Mouse (Mus musculus) embryonic facial prominence, embryonic 15.5 days (tissue): ENCODE measurements around the gene Gm45337. TPM values are rescaled to one million over a fixed set of nuclear protein-coding genes. Genes with fewer than 3 reads are reported as not detected.
"Not testable (repeated sequence)": the region's sequence is repeated elsewhere in the genome, so short reads cannot be mapped to it uniquely, and the experiment has no call there.

ENCODE experiments used
- ATAC-seq: fragments of 200-750 bp; cut with Nextera tagmentation; 2 replicates; pipeline ENCODE4 v1.8.0; 2017; ENCODE audit warnings: low read depth, moderate TSS enrichment; ENCODE audit not compliant: insufficient number of reproducible peaks, low FRiP score, low TSS enrichment
- H3K27ac ChIP-seq: fragments of 300-500 bp; sonication (generic); replicated peaks from 2 replicates; pipeline ENCODE4 v1.5.1; 2015; ENCODE audit warnings: mild to moderate bottlenecking, inconsistent platforms
- H3K27me3 ChIP-seq: fragments of 300-500 bp; sonication (generic); 2 replicates; pipeline ENCODE4 v1.6.1; 2015; ENCODE audit warnings: inconsistent platforms
- H3K36me3 ChIP-seq: fragments of 300-500 bp; sonication (generic); 2 replicates; pipeline ENCODE4 v1.6.1; 2015; ENCODE audit warnings: mild to moderate bottlenecking, inconsistent platforms
- H3K4me1 ChIP-seq: fragments of 300-500 bp; sonication (generic); 2 replicates; pipeline ENCODE4 v1.6.1; 2015; ENCODE audit warnings: inconsistent platforms
- H3K4me2 ChIP-seq: fragments of 300-500 bp; sonication (generic); replicated peaks from 2 replicates; pipeline ENCODE4 v1.6.1; 2015; ENCODE audit warnings: mild to moderate bottlenecking, inconsistent platforms
- H3K4me3 ChIP-seq: fragments of 300-500 bp; sonication (generic); replicated peaks from 2 replicates; pipeline ENCODE4 v1.5.1; 2015; ENCODE audit warnings: mild to moderate bottlenecking, inconsistent platforms
- H3K9ac ChIP-seq: fragments of 300-500 bp; sonication (generic); 2 replicates; pipeline ENCODE4 v1.6.1; 2015; ENCODE audit warnings: inconsistent platforms
- H3K9me3 ChIP-seq: fragments of 300-500 bp; sonication (generic); replicated peaks from 2 replicates; pipeline ENCODE4 v1.6.1; 2016; ENCODE audit warnings: inconsistent platforms
- WGBS: fragments of 180-500 bp; shearing (Covaris S2); methylation state at CpG from one replicate; pipeline ENCODE4 v1.1.7; 2015; 5-methylcytosine and 5-hydroxymethylcytosine counted together
- polyA plus RNA-seq: library from polyadenylated mRNA; unstranded; fragments of >200 nt; fragmentation: Nextera tagmentation; extraction: Ambion mirVana; gene quantifications from 2 replicates; pipeline ENCODE4 v1.2.1, GENCODE M21; 2015

Gm45337 gene
- polyA plus RNA-seq, 1 experiment from 2014 or later: 1.0 TPM

DNA sequence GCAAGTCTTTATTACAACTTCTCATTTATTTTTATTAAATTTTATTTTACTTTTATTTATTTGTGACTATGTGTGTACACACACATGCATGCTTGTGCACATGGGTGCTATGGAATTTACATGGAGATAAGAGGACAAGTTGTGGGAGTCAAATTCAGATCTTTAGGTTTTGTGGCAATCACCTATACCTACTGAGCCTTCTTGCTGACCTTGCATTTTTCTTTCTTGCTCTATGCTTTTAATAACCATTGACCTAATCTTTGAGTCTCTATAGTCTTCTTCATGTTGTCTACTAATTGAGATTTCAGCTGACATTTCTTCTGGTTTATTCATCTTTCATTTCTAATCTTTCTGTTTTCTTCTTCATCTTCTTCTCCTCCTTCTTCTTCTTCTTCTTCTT lies 4.2 kb upstream of the Gm45337 start:
- no peaks in the 10 kb centered on the region for H3K9me3 ChIP-seq
- H3K4me1 ChIP-seq: no peaks in the 10 kb centered on the region
- H3K36me3 ChIP-seq: no peaks in the 10 kb centered on the region
- H3K27ac ChIP-seq: no peak overlapping the region
- H3K27me3 ChIP-seq: no peaks in the 10 kb centered on the region; the same call in 1 of the 2 replicates
- no peak overlapping the region for H3K4me3 ChIP-seq
- H3K9ac ChIP-seq: no peak overlapping the region
- ATAC-seq: no peak
- no peak overlapping the region for H3K4me2 ChIP-seq

DNA sequence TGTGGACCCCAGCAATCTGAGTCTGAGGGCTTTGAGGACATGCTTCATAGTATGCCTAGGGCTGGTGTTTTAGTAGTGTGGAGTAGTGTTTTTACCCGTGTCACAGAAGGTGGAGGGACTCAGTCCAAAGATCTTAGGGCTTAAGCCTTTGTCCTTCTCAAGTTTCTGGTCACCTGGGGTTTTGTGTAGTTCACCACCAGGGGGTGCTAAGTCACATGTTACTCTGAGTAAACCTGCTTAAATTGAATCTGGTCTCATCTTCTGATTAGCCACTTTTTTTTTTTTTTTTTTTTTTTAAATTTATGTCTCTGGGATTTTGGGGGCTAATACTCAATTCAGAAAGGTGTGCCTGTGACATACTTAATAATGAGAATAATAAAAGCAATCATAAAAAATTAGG lies 1.6 kb upstream of the Gm45337 start:
- Histone ChIP-seq H3K9me3 (no peaks in the 10 kb centered on the region), H3K4me1 (no peaks in the 10 kb centered on the region), H3K36me3 (no peaks in the 10 kb centered on the region), H3K9ac (no peak overlapping the region), H3K4me2 (no peak overlapping the region), H3K27ac (no peak overlapping the region), H3K4me3 (no peak overlapping the region), H3K27me3 (no peaks in the 10 kb centered on the region; the same call in 1 of the 2 replicates)
- 0% methylated on average over 1 of the region's 1 CpGs for WGBS
- ATAC-seq: no peak

DNA sequence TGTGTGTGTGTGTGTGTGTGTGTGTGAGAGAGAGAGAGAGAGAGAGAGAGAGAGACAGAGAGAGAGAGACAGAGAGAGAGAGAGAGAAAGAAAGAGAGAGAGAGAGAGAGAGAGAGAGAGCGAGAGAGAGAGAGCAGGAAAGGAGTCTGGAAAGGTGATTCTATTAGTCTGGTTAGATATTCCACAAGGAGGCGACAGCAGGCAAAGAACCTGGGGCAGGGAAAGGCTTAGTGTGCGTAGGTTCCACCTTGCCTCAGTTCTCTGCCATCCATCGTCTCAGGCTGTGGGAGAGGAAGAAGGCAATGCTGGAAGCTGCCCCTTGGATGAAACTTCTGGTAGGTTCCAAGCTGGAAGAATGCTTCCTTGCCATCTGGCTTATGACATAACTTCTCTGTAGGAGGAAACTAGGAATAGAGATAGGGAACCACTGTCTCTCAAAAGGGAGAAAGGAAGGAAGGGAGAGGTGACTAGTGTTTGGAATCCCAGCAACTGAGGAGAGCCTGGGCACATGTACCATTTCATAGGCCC lies 1.1 kb upstream of the Gm45337 start:
- H3K27ac ChIP-seq: no peak overlapping the region
- H3K4me3 ChIP-seq: no peak overlapping the region
- H3K4me1 ChIP-seq: no peaks in the 10 kb centered on the region
- H3K9ac ChIP-seq: no peak overlapping the region
- no peak overlapping the region for H3K4me2 ChIP-seq
- ATAC-seq: no peak
- no peaks in the 10 kb centered on the region for H3K36me3 ChIP-seq
- no peaks in the 10 kb centered on the region; the same call in 1 of the 2 replicates for H3K27me3 ChIP-seq
- H3K9me3 ChIP-seq: no peaks in the 10 kb centered on the region
- WGBS: 34% methylated on average over 4 of the region's 4 CpGs

DNA sequence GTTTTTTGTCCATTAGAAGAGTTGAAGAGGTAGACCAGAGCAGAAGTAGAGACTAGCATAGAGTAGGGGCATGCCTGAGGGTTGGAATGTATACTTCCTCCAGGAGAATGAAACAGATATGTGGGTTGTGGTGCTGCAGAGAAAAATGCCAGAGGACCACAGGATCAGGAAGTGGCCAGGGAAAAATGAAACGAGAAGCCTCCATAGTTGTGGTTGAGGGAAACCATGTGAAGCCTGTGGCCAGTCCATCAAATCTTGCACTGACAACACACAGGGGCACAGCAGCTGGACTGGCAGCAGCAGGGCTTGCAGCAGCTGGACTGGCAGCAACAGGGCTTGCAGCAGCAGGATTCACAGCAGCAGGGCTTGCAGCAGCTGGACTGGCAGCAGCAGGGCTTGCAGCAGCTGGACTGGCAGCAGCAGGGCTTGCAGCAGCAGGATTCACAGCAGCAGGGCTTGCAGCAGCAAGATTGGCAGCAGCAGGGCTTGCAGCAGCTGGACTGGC lies 849 bp downstream of the Gm45337 start:
- ATAC-seq, H3K36me3 ChIP-seq, H3K4me2 ChIP-seq, H3K27ac ChIP-seq, H3K4me1 ChIP-seq, H3K9me3 ChIP-seq, H3K9ac ChIP-seq, H3K27me3 ChIP-seq, H3K4me3 ChIP-seq: not testable (repeated sequence)
- WGBS: 14% methylated on average over 1 of the region's 1 CpGs

DNA sequence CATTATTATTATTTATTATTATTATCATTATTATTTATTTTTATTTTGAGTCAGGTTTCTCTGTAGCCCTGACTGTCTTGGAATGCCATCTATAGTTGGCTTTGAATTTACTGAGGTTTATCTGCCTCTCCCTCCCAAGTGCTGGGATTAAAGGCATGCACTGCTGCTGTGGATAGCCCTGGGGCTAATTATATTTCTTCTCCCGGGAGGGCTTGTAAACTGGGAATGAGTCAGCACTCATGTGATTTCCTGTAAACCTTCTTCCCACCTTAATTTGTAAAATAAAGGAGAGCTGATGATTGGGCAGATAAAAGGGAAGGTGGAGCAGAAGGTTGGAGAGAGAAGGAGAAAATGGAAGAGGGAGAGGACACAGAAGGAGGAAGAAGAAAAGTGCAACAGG lies 3.7 kb downstream of the Gm45337 start:
- no peak for ATAC-seq
- Histone ChIP-seq H3K27me3 (no peaks in the 10 kb centered on the region; the same call in 1 of the 2 replicates), H3K9me3 (no peaks in the 10 kb centered on the region), H3K36me3 (no peaks in the 10 kb centered on the region), H3K4me2 (no peak overlapping the region), H3K4me3 (no peak overlapping the region), H3K27ac (no peak overlapping the region), H3K9ac (no peak overlapping the region), H3K4me1 (no peaks in the 10 kb centered on the region)
- 3% methylated on average over 1 of the region's 1 CpGs for WGBS

DNA sequence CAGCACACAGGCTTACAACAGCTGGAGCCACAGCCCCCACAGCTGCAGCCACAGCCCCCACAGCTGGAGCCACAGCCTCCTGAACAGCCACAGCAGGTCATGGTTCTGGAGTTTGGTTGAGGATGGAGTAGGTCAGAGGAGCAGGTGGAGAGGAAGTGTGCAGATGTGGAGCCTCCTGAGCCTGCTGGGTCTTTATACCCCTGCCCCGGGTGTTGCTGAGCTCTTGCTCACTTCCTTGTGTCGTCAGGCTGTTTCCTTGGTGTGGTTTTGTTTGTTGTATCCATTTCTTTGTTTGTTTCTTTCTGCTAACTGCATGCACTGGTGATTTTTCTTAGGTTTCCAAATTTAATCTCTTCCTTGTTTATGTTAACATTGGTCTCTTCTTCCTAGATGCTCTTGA lies 8.5 kb downstream of the Gm45337 start, which contains the start of gene Gm39115:
Gm39115 (minus strand) TSS at position 101 of the 400 bp plus-strand sequence.
- H3K4me3 ChIP-seq, H3K36me3 ChIP-seq, H3K27me3 ChIP-seq, H3K27ac ChIP-seq, H3K9ac ChIP-seq, H3K9me3 ChIP-seq, H3K4me1 ChIP-seq, H3K4me2 ChIP-seq, ATAC-seq: not testable (repeated sequence)
- WGBS: 46% methylated on average over 2 of the region's 2 CpGs

DNA sequence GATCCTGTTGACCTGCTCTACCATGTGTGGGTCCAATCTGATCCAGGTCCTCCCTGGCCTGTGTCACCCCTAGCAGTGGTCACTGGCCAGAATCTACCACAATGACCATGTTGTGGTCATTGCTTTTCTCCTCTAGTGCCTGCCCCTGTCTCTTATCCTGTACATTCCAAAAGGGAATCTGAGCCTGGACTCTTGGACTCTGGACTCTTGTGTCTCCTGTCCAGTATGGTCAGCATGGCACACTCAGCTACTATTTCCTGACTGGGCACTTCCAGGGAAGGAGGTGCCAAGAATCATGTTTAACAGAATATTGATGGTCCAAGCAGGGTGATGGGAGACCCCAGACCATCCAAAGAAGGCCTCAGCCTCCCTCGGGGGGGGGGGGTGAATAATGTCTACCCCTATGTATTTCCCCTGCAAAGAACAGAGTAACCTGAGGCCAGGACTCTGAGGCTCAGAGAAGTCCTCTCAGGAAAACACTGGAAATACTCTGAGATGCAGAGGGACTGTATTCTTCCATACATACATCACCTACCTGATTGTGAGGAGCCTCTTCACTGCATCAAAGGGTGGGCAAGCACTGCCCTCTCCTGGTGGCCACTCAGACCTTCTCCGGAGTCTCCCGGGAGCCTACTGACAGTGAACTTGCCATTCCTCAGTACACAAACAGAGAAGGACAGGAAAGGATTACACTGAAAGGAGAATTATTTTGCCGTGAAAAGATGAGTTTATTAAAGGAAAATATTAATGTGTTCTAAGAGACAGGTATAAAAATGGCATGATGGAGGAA lies 10.0 kb downstream of the Gm45337 start:
- no peak for ATAC-seq
- Histone ChIP-seq H3K9ac (no peak overlapping the region), H3K27me3 (no peaks in the 10 kb centered on the region), H3K27ac (no peak overlapping the region), H3K4me1 (no peaks in the 10 kb centered on the region), H3K9me3 (no peaks in the 10 kb centered on the region), H3K4me3 (no peak overlapping the region), H3K4me2 (no peak overlapping the region), H3K36me3 (no peaks in the 10 kb centered on the region)
- 57% methylated on average over 4 of the region's 4 CpGs for WGBS

DNA sequence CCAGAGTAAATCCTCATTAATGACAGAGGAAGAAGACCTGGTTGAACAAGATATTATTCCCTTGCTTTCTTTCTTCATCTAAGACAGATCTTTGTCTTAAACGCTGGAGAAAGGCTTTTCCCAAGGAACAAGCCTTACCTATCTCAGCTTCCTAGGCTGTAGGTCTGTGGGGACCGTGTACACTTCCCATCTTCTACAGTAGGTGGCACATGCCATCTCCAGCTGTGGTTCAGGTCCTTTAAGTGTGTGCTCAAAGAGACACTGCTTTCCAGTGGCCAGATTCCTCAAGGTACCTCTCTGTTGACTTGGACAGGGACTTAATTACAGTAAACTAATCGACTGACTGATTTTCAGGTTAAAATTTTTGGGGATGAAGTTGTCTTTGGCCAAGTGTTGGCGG lies 15.6 kb downstream of the Gm45337 start:
- ATAC-seq: no peak
- no peak overlapping the region for H3K4me2 ChIP-seq
- H3K4me3 ChIP-seq: no peak overlapping the region
- H3K36me3 ChIP-seq: no peaks in the 10 kb centered on the region
- no peaks in the 10 kb centered on the region for H3K4me1 ChIP-seq
- peaks cover 4% of the 10 kb centered on the region; the same call in 1 of the 2 replicates for H3K27me3 ChIP-seq
- H3K27ac ChIP-seq: no peak overlapping the region
- no peaks in the 10 kb centered on the region for H3K9me3 ChIP-seq
- 54% methylated on average over 4 of the region's 4 CpGs for WGBS
- no peak overlapping the region for H3K9ac ChIP-seq

DNA sequence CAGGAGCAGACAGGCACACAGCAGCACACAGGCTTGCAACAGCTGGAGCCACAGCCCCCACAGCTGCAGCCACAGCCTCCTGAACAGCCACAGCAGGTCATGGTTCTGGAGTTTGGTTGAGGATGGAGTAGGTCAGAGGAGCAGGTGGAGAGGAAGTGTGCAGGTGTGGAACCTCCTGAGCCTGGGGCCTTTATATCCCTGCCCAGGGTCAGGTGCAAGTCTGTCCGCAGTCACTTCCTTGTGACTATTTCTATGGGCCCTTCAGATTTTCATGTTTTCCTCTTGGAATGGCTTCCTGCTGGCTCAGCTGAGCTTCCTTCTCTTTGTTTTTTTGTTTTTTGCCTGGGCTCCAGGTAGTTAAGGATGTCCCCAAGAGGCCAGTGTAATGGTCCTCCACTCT lies 23.8 kb downstream of the Gm45337 start, which contains the start of gene Gm45618:
Gm45618 (minus strand) TSS at position 101 of the 400 bp plus-strand sequence.
- H3K9me3 ChIP-seq, H3K4me2 ChIP-seq, H3K4me1 ChIP-seq, H3K36me3 ChIP-seq, H3K4me3 ChIP-seq, ATAC-seq, H3K27me3 ChIP-seq, H3K9ac ChIP-seq, H3K27ac ChIP-seq: not testable (repeated sequence)
- WGBS: 88% methylated on average over 1 of the region's 1 CpGs

DNA sequence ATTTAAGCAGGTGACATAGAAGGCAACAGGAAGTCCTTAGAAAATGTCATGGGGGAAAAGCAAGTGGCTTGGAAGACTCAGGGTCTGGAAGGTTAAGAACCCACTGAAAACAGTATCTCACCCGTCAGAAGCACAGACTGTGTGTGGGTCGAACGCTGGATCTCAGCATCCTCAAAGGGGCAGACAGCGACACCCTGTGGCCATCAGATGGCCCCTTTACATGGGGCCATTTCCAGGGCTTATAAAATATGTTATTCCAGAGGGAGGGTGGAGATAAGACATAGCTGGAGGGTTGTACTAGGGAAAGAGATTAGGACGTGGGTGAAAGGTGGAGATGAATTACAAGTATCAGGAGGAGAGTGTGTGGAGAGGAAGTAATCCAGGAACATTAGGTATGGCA lies 24.8 kb downstream of the Gm45337 start:
- no peak overlapping the region for H3K9ac ChIP-seq
- no peak overlapping the region for H3K27ac ChIP-seq
- no peak overlapping the region for H3K4me3 ChIP-seq
- 19% methylated on average over 5 of the region's 5 CpGs for WGBS
- H3K9me3 ChIP-seq: no peaks in the 10 kb centered on the region
- H3K4me2 ChIP-seq: no peak overlapping the region
- no peaks in the 10 kb centered on the region for H3K4me1 ChIP-seq
- H3K27me3 ChIP-seq: peaks cover 4% of the 10 kb centered on the region; the same call in 1 of the 2 replicates
- ATAC-seq: no peak
- H3K36me3 ChIP-seq: no peaks in the 10 kb centered on the region

DNA sequence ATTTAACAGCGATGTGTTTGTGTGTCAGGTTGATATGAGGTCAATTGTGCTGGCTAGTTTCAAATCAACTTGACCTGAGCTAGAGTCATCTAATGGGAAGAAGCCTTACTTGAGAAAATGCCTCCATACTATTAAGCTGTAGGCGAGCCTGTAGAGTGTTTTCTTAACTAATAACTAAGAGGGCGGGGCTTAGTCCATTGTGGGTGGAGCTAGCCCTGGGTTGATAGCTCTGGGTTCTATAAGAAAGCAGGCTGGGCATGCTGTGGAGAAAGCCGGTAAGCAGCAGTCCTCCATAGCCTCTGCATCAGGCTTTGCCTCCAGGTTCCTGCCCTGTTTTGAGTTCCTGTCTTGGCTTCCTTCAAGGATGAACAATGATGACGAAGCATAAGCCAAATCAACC lies 39.7 kb downstream of the Gm45337 start:
- no peak overlapping the region for H3K9ac ChIP-seq
- no peak overlapping the region for H3K4me2 ChIP-seq
- 49% methylated on average over 5 of the region's 5 CpGs for WGBS
- no peaks in the 10 kb centered on the region for H3K4me1 ChIP-seq
- no peak for ATAC-seq
- H3K4me3 ChIP-seq: no peak overlapping the region
- H3K9me3 ChIP-seq: no peaks in the 10 kb centered on the region
- no peaks in the 10 kb centered on the region; the same call in 1 of the 2 replicates for H3K27me3 ChIP-seq
- H3K36me3 ChIP-seq: no peaks in the 10 kb centered on the region
- H3K27ac ChIP-seq: no peak overlapping the region
